Mouse (Mus musculus) G1E (cell line): ENCODE measurements around the gene Mgst2.

Experiments
- CTCF ChIP-seq: IDR thresholded peaks from 2 replicates; pipeline ENCODE4 v1.5.1; 2012; ENCODE audit warnings: low read depth, low read length, inconsistent platforms, mixed read lengths
- GATA1 ChIP-seq: IDR thresholded peaks from 2 replicates; pipeline ENCODE4 v1.6.1; 2012; ENCODE audit warnings: borderline replicate concordance, low read length, inconsistent platforms, mixed read lengths
- GATA2 ChIP-seq: IDR thresholded peaks from 2 replicates; pipeline ENCODE4 v1.6.1; 2012; ENCODE audit warnings: low read depth, low read length, inconsistent platforms, borderline replicate concordance
- POLR2AphosphoS5 ChIP-seq: IDR thresholded peaks from 2 replicates; pipeline ENCODE4 v1.6.1; 2012; ENCODE audit warnings: low read depth, low read length, inconsistent platforms; ENCODE audit not compliant: insufficient replicate concordance
- TAL1 ChIP-seq: conservative IDR thresholded peaks from 2 replicates; pipeline ENCODE4 v1.6.1; 2012; ENCODE audit warnings: low read depth, low read length, inconsistent platforms, mixed read lengths

GRCm38 (mm10) chr3:51731949-51732636 is 71.9 kb downstream of the Mgst2 start:
- TF ChIP-seq CTCF = no peak
- no peak for TF ChIP-seq POLR2AphosphoS5
- TF ChIP-seq TAL1 = no peak
- no peak for TF ChIP-seq GATA1
- no peak for TF ChIP-seq GATA2
